Mouse (Mus musculus): ENCODE data around the gene Lyrm2.
A peak's percentile ranks its signal among the peaks of the same experiment; 100 is the strongest.

The Lyrm2 gene

GRCm38 (mm10) chr4:32799966-32800576 is at the start of gene Lyrm2:
Lyrm2 (plus strand) TSS chr4:32800253.
- DNase-seq (ENCODE audit: extremely low spot score), result peak; percentile 90

- no peak for DNase-seq (ENCODE audit: extremely low spot score)
Observed at GRCm38 (mm10) chr4:32750711-32751110, 49.3 kb upstream of the Lyrm2 start.

- no peak for DNase-seq (ENCODE audit: extremely low spot score)
Observed at GRCm38 (mm10) chr4:32757430-32757829, 42.6 kb upstream of the Lyrm2 start.

- DNase-seq (ENCODE audit: extremely low spot score), result no peak
Observed at GRCm38 (mm10) chr4:32767471-32767870, 32.6 kb upstream of the Lyrm2 start.

GRCm38 (mm10) chr4:32768046-32768445 is 32.0 kb upstream of the Lyrm2 start:
- no peak for DNase-seq (ENCODE audit: extremely low spot score)

- no peak for DNase-seq (ENCODE audit: extremely low spot score)
Observed at GRCm38 (mm10) chr4:32770284-32770810, 29.7 kb upstream of the Lyrm2 start.

GRCm38 (mm10) chr4:32779996-32780395 is 20.1 kb upstream of the Lyrm2 start:
- no peak for DNase-seq (ENCODE audit: extremely low spot score)

GRCm38 (mm10) chr4:32787110-32787509 is 12.9 kb upstream of the Lyrm2 start:
- no peak for DNase-seq (ENCODE audit: extremely low spot score)

- DNase-seq (ENCODE audit: extremely low spot score), result no peak
Observed at GRCm38 (mm10) chr4:32789020-32789419, 11.0 kb upstream of the Lyrm2 start.

- DNase-seq (ENCODE audit: extremely low spot score), result no peak
Observed at GRCm38 (mm10) chr4:32798976-32799375, 1.1 kb upstream of the Lyrm2 start.

GRCm38 (mm10) chr4:32800577-32801170 is 621 bp downstream of the Lyrm2 start:
- no peak for DNase-seq (ENCODE audit: extremely low spot score)

- no peak for DNase-seq (ENCODE audit: extremely low spot score)
Observed at GRCm38 (mm10) chr4:32817478-32817877, 17.4 kb downstream of the Lyrm2 start.

- no peak for DNase-seq (ENCODE audit: extremely low spot score)
Observed at GRCm38 (mm10) chr4:32820676-32821075, 20.6 kb downstream of the Lyrm2 start.

- DNase-seq (ENCODE audit: extremely low spot score), result no peak
Observed at GRCm38 (mm10) chr4:32824254-32824653, 24.2 kb downstream of the Lyrm2 start.

- no peak for DNase-seq (ENCODE audit: extremely low spot score)
Observed at GRCm38 (mm10) chr4:32826925-32827324, 26.9 kb downstream of the Lyrm2 start.

- no peak for DNase-seq (ENCODE audit: extremely low spot score)
Observed at GRCm38 (mm10) chr4:32828385-32829077, 28.5 kb downstream of the Lyrm2 start.

GRCm38 (mm10) chr4:32829316-32829715 is 29.3 kb downstream of the Lyrm2 start:
- DNase-seq (ENCODE audit: extremely low spot score), result peak; percentile 26

GRCm38 (mm10) chr4:32833494-32834282 is 33.6 kb downstream of the Lyrm2 start:
- peak; percentile 23 for DNase-seq (ENCODE audit: extremely low spot score)

GRCm38 (mm10) chr4:32834541-32834940 is 34.5 kb downstream of the Lyrm2 start:
- DNase-seq (ENCODE audit: extremely low spot score), result no peak

- no peak for DNase-seq (ENCODE audit: extremely low spot score)
Observed at GRCm38 (mm10) chr4:32836071-32836470, 36.0 kb downstream of the Lyrm2 start.

- no peak for DNase-seq (ENCODE audit: extremely low spot score)
Observed at GRCm38 (mm10) chr4:32838401-32838800, 38.3 kb downstream of the Lyrm2 start.
